Mouse (Mus musculus): ENCODE data around the gene Dst. TPM values are rescaled to one million over a fixed set of nuclear protein-coding genes. Genes with fewer than 3 reads are reported as not detected.

Dst gene
- total RNA-seq, 1 experiment from 2014 or later, result 1.5 TPM

GRCm38 (mm10) chr1:34174961-34175360, 266.9 kb downstream of the Dst start:
- ATAC-seq (ENCODE audit: extremely low read depth, insufficient number of reproducible peaks, low FRiP score, poor library complexity, severe bottlenecking), result no peak

- no peak for ATAC-seq (ENCODE audit: extremely low read depth, insufficient number of reproducible peaks, low FRiP score, poor library complexity, severe bottlenecking)
Measured at GRCm38 (mm10) chr1:34178022-34178727, 270.1 kb downstream of the Dst start.

DNA sequence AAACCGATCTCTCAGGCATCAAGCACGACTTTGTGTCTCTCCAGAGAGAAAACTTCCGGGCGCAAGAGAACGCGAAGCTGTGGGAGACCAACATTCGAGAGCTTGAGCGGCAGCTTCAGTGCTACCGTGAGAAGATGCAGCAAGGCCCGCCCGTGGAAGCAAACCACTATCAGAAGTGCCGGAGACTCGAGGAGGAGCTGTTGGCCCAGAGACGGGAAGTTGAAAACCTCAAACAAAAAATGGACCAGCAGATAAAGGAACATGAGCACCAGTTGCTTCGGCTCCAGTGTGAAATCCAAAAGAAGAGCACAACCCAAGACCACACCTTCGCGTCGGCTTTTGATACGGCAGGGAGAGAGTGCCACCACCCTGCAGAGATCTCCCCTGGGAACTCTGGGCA, 271.7 kb downstream of the Dst start:
- ATAC-seq (ENCODE audit: extremely low read depth, insufficient number of reproducible peaks, low FRiP score, poor library complexity, severe bottlenecking), result no peak

DNA sequence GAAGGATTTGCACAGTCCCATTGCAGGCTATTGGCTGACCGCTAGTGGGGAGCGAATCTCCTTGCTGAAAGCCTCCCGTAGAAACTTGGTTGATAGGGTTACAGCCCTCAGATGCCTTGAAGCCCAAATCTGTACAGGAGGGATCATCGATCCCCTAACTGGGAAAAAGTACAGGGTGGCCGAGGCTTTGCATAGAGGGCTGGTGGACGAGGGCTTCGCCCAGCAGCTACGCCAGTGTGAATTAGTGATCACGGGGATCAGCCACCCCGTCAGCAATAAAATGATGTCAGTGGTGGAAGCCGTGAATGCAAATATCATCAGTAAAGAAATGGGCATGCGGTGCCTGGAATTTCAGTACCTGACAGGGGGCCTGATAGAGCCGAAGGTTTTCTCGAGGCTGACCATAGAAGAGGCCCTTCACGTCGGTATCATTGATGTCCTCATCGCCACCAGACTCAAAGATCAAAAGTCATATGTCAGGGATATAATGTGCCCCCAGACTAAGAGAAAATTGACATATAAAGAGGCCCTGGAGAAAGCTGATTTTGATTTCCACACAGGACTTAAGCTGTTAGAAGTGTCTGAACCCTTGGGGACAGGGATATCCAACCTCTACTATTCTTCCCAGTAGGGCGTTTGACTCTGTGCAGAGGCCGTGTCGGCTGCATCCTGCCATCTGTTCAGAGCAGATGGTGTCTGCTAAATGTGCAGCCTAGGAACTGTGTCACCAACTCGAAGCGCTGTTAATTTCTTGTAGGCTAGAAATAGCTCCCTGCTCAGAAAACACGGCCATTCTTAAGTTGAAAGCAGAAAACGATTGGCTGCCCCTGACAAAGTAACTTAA, 274.6 kb downstream of the Dst start:
- ATAC-seq (ENCODE audit: extremely low read depth, insufficient number of reproducible peaks, low FRiP score, poor library complexity, severe bottlenecking), result no peak

DNA sequence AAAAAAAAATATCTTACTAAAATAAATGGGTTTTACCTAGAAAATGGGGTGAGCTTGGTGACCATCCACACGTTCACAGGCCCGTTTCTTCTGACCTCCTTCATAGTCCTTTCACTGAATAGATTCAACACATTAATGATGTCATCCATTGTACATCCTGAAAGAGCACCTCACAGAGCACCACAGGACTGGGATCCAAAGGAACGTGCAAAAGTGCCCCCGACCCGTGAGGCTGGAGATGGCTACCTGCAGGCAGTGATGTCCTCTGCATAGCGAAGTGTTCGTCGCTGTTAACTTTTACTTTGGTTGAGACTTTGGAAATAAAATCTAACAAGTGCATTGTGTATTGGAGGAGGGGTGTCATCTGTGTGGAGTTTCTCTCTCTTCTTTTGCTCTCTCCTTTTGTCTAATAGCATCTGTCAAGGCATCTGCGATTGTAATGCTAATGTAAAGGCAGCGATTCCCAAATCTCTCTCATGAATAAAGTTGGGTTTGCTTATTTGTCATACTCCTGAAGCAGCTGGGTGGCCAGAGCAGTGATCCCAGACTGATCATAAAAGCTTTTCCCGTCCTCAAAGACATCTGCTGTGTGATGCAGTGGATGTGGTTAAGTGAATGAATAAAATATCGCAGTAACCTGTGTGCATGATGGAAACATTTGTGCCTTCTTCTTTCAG, 275.4 kb downstream of the Dst start:
- ATAC-seq (ENCODE audit: extremely low read depth, insufficient number of reproducible peaks, low FRiP score, poor library complexity, severe bottlenecking), result no peak

- no peak for ATAC-seq (ENCODE audit: extremely low read depth, insufficient number of reproducible peaks, low FRiP score, poor library complexity, severe bottlenecking)
Measured at GRCm38 (mm10) chr1:34184266-34184665, 276.2 kb downstream of the Dst start.

DNA sequence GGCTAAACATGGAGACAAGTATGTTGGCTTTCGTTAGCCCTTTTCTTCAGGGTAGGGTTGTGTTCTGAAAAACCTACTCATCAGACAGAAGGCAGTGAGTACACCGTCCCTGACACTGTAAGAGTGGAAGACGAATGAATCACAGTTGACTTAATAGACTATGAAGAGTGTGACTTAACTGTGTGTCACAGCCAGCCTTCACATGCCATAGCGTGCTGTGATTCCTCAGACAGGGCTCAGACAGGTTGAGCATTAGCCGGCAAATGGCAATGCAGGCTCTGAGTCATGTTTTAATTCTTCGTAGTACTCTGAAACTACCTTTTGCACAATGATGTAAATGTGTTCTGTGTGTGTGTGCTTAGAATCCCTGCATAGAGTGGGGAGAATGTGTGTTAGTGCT, 278.0 kb downstream of the Dst start:
- no peak for ATAC-seq (ENCODE audit: extremely low read depth, insufficient number of reproducible peaks, low FRiP score, poor library complexity, severe bottlenecking)

- no peak for ATAC-seq (ENCODE audit: extremely low read depth, insufficient number of reproducible peaks, low FRiP score, poor library complexity, severe bottlenecking)
Measured at GRCm38 (mm10) chr1:34187501-34187900, 279.5 kb downstream of the Dst start.

DNA sequence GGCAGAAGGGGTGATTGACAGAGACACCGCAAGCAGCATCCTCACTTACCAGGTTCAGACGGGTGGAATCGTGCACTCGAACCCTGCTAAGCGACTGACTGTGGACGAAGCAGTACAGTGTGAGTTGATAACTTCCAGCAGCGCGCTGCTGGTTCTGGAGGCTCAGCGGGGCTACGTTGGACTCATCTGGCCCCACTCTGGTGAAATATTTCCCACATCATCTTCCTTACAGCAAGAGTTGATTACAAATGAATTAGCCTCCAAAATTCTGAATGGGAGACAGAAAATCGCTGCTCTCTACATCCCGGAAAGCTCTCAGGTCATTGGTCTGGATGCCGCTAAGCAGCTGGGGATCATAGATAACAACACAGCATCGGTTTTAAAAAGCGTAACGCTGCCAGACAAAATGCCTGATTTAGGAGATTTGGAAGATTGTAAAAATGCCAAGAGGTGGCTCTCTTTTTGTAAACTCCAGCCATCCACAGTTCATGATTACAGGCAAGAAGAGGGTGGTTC, 280.8 kb downstream of the Dst start:
- no peak for ATAC-seq (ENCODE audit: extremely low read depth, insufficient number of reproducible peaks, low FRiP score, poor library complexity, severe bottlenecking)

- no peak for ATAC-seq (ENCODE audit: extremely low read depth, insufficient number of reproducible peaks, low FRiP score, poor library complexity, severe bottlenecking)
Measured at GRCm38 (mm10) chr1:34189318-34189717, 281.3 kb downstream of the Dst start.

DNA sequence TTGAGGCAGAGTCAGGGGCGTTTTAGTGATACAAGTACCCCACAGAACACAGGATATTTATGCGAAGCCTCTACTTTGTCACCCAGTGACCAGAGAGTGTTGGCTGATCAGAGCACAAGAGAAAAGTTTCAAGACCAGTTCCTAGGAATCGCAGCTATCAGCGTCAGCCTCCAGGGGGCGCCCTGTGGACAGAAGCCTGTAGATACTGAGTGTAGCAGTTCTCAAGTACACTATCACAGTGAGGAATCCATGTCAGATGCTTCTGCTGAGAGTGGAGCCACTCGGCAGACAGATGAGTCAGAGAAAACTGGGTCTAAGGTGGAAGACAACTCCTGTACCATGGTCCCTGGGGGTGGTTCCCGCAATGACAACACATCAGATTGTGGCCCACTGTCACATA, 281.9 kb downstream of the Dst start:
- ATAC-seq (ENCODE audit: extremely low read depth, insufficient number of reproducible peaks, low FRiP score, poor library complexity, severe bottlenecking), result no peak

- ATAC-seq (ENCODE audit: extremely low read depth, insufficient number of reproducible peaks, low FRiP score, poor library complexity, severe bottlenecking), result no peak
Measured at GRCm38 (mm10) chr1:34192174-34192573, 284.1 kb downstream of the Dst start.

DNA sequence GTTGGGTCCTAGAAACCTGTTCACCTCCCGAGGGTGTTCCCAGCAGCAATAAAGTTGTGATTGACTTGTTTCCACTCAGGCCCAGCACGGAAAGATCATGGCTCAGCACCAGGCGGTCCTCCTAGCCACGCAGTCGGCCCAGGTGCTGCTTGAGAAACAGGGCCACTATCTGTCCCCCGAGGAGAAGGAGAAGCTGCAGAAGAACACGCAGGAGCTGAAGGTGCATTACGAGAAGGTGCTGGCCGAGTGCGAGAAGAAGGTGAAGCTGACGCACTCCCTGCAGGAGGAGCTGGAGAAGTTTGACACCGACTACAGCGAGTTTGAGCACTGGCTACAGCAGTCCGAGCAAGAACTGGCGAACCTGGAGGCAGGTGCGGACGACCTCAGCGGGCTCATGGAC, 292.8 kb downstream of the Dst start:
- ATAC-seq (ENCODE audit: extremely low read depth, insufficient number of reproducible peaks, low FRiP score, poor library complexity, severe bottlenecking), result no peak

DNA sequence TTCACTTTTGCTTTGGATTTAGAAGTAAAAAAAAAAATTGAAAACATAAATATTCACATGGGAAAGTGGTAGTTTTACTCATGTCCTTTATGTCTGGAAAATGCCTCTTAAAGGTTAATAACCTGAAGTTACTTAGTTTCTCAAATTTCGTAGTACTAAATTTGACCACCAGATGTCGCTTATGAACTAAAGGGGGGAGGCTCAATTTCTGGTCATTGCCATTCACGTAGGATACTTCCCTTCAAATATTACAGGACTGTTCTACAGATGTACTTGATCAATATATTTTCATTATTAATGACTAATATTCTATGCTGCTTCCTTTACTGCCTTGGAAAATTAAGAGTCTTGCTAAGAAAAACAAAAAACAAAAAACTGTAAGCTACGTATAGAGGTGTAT, 293.5 kb downstream of the Dst start:
- ATAC-seq (ENCODE audit: extremely low read depth, insufficient number of reproducible peaks, low FRiP score, poor library complexity, severe bottlenecking), result no peak

DNA sequence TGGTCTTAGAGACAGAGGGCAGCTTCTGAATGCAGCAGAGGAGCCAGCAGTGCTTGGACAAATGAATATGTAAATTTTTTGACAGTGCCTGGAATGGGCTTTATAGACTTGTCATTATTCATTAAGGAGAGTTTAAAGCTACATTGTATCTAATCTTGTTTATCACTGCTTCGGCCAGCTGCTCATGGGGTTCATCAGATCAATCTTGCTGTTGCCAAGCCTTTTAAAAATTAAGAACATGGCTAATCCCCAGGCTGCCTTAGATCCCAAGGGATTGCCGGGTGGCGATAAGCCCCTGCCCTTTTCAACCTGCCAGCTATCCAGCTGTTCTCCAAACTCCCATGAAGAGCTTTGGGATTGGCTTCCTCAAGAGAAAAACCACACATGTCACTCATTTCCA, 303.7 kb downstream of the Dst start:
- ATAC-seq (ENCODE audit: extremely low read depth, insufficient number of reproducible peaks, low FRiP score, poor library complexity, severe bottlenecking), result no peak

GRCm38 (mm10) chr1:34216456-34216855, 308.4 kb downstream of the Dst start:
- ATAC-seq (ENCODE audit: extremely low read depth, insufficient number of reproducible peaks, low FRiP score, poor library complexity, severe bottlenecking), result no peak

GRCm38 (mm10) chr1:34218323-34218722, 310.3 kb downstream of the Dst start:
- peak; percentile 61; the same call in 1 of the 2 replicates for ATAC-seq (ENCODE audit: extremely low read depth, insufficient number of reproducible peaks, low FRiP score, poor library complexity, severe bottlenecking)

GRCm38 (mm10) chr1:34218801-34219200, 310.8 kb downstream of the Dst start:
- ATAC-seq (ENCODE audit: extremely low read depth, insufficient number of reproducible peaks, low FRiP score, poor library complexity, severe bottlenecking), result no peak

DNA sequence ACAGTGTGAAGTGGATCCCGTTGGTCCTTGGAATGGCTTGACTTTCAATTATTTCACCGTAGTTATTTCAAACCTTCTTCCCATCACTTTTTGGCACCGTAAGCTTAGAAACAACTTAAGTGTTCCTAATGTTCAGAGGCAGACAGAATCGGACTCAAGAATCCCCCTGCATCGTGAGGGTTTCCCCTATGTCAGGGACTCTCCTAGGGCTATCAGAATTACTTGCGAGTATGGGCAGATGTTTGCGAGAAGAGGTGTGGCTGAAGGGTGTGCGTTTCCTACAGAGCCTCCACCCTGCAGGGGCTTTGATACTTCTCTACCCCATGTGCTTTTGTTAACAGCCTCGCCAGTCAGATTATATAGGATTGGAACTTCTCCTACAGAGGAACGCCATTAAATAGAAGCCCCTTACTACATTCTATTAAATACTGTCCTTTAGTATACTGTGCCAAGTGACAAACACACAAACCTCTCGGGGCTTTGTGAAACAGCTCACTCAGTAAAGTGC, 312.1 kb downstream of the Dst start:
- no peak for ATAC-seq (ENCODE audit: extremely low read depth, insufficient number of reproducible peaks, low FRiP score, poor library complexity, severe bottlenecking)

Data from neutrophil, adult 5-6 weeks (primary cell).